Mouse (Mus musculus): Measurements from ENCODE around the gene Ap2b1. TPM values are rescaled to one million over a fixed set of nuclear protein-coding genes. Genes with fewer than 3 reads are reported as not detected.

Ap2b1 gene
- polyA plus RNA-seq, 1 experiment from 2014 or later: 59.8 TPM

- no peak overlapping the region for H3K27ac ChIP-seq (ENCODE audit: low read length)
- peak overlapping the region; percentile 76 for H3K9ac ChIP-seq (ENCODE audit: low read length)
- no peaks in the 10 kb centered on the region for H3K9me3 ChIP-seq (ENCODE audit: control insufficient read depth, low read length)
- peak overlapping the region; percentile 56 for H3K4me2 ChIP-seq (ENCODE audit: low read depth, low read length)
- H3K4me1 ChIP-seq (replicated peaks; ENCODE audit: control insufficient read depth, insufficient read depth, low read length): peaks cover 20% of the 10 kb centered on the region
- H3K36me3 ChIP-seq (ENCODE audit: control insufficient read depth, insufficient read depth, low read length): peaks cover 7% of the 10 kb centered on the region; the same call in 1 of the 2 replicates
- no peak for ATAC-seq (ENCODE audit: low read depth)
- H3K4me3 ChIP-seq (ENCODE audit: low read length): peak overlapping the region; percentile 59
- 68% methylated on average over 1 of the region's 1 CpGs for WGBS
- H3K27me3 ChIP-seq (ENCODE audit: control insufficient read depth, insufficient read depth, low read depth, low read length): no peaks in the 10 kb centered on the region
Measured at GRCm38 (mm10) chr11:83293182-83293581, 5.6 kb upstream of the Ap2b1 start.

GRCm38 (mm10) chr11:83294133-83294532 is 4.7 kb upstream of the Ap2b1 start:
- Histone ChIP-seq H3K4me3 (ENCODE audit: low read length) (no peak overlapping the region), H3K36me3 (ENCODE audit: control insufficient read depth, insufficient read depth, low read length) (peaks cover 7% of the 10 kb centered on the region; the same call in 1 of the 2 replicates), H3K4me1 (replicated peaks; ENCODE audit: control insufficient read depth, insufficient read depth, low read length) (peaks cover 21% of the 10 kb centered on the region), H3K27me3 (ENCODE audit: control insufficient read depth, insufficient read depth, low read depth, low read length) (no peaks in the 10 kb centered on the region), H3K4me2 (ENCODE audit: low read depth, low read length) (no peak overlapping the region), H3K9ac (ENCODE audit: low read length) (no peak overlapping the region), H3K27ac (ENCODE audit: low read length) (no peak overlapping the region), H3K9me3 (ENCODE audit: control insufficient read depth, low read length) (no peaks in the 10 kb centered on the region)
- 89% methylated on average over 2 of the region's 2 CpGs for WGBS
- no peak for ATAC-seq (ENCODE audit: low read depth)

GRCm38 (mm10) chr11:83297816-83298215 is 1.0 kb upstream of the Ap2b1 start:
- ATAC-seq (ENCODE audit: low read depth): no peak
- H3K27ac ChIP-seq (ENCODE audit: low read length): no peak overlapping the region
- 75% methylated on average over 6 of the region's 6 CpGs for WGBS

GRCm38 (mm10) chr11:83299724-83300123 is 900 bp downstream of the Ap2b1 start:
- Histone ChIP-seq H3K4me2 (ENCODE audit: low read depth, low read length) (no peak overlapping the region), H3K4me3 (ENCODE audit: low read length) (no peak overlapping the region), H3K36me3 (ENCODE audit: control insufficient read depth, insufficient read depth, low read length) (peaks cover 7% of the 10 kb centered on the region; the same call in 1 of the 2 replicates), H3K9ac (ENCODE audit: low read length) (no peak overlapping the region), H3K27me3 (ENCODE audit: control insufficient read depth, insufficient read depth, low read depth, low read length) (no peaks in the 10 kb centered on the region), H3K4me1 (replicated peaks; ENCODE audit: control insufficient read depth, insufficient read depth, low read length) (peaks cover 19% of the 10 kb centered on the region), H3K27ac (ENCODE audit: low read length) (no peak overlapping the region), H3K9me3 (ENCODE audit: control insufficient read depth, low read length) (no peaks in the 10 kb centered on the region)
- ATAC-seq (ENCODE audit: low read depth): no peak
- WGBS: 84% methylated on average over 9 of the region's 9 CpGs

More at GRCm38 (mm10) chr11:83297816-83298215, 1.0 kb upstream of the Ap2b1 start:
- H3K9ac ChIP-seq (ENCODE audit: low read length): peak overlapping the region; percentile 94
- H3K36me3 ChIP-seq (ENCODE audit: control insufficient read depth, insufficient read depth, low read length): peaks cover 7% of the 10 kb centered on the region; the same call in 1 of the 2 replicates
- peak overlapping the region; percentile 88 for H3K4me2 ChIP-seq (ENCODE audit: low read depth, low read length)
- no peaks in the 10 kb centered on the region for H3K27me3 ChIP-seq (ENCODE audit: control insufficient read depth, insufficient read depth, low read depth, low read length)
- H3K4me3 ChIP-seq (ENCODE audit: low read length): peak overlapping the region; percentile 90
- peaks cover 14% of the 10 kb centered on the region for H3K4me1 ChIP-seq (replicated peaks; ENCODE audit: control insufficient read depth, insufficient read depth, low read length)
- H3K9me3 ChIP-seq (ENCODE audit: control insufficient read depth, low read length): no peaks in the 10 kb centered on the region

GRCm38 (mm10) chr11:83301431-83301831 is 2.6 kb downstream of the Ap2b1 start:
- no peak overlapping the region for H3K27ac ChIP-seq (ENCODE audit: low read length)
- H3K9ac ChIP-seq (ENCODE audit: low read length): no peak overlapping the region
- 61% methylated on average over 2 of the region's 2 CpGs for WGBS
- no peaks in the 10 kb centered on the region for H3K27me3 ChIP-seq (ENCODE audit: control insufficient read depth, insufficient read depth, low read depth, low read length)
- no peak overlapping the region for H3K4me2 ChIP-seq (ENCODE audit: low read depth, low read length)
- ATAC-seq (ENCODE audit: low read depth): no peak
- H3K36me3 ChIP-seq (ENCODE audit: control insufficient read depth, insufficient read depth, low read length): 0 out of 2 replicates have a peak, but pooled peaks cover 2% of the 10 kb centered on the region
- H3K4me3 ChIP-seq (ENCODE audit: low read length): no peak overlapping the region
- no peaks in the 10 kb centered on the region for H3K9me3 ChIP-seq (ENCODE audit: control insufficient read depth, low read length)
- H3K4me1 ChIP-seq (replicated peaks; ENCODE audit: control insufficient read depth, insufficient read depth, low read length): peaks cover 20% of the 10 kb centered on the region

- peak overlapping the region; percentile 67 for H3K4me2 ChIP-seq (ENCODE audit: low read depth, low read length)
- no peaks in the 10 kb centered on the region for H3K27me3 ChIP-seq (ENCODE audit: control insufficient read depth, insufficient read depth, low read depth, low read length)
- no peaks in the 10 kb centered on the region for H3K9me3 ChIP-seq (ENCODE audit: control insufficient read depth, low read length)
- H3K9ac ChIP-seq (ENCODE audit: low read length): peak overlapping the region; percentile 84
- peak overlapping the region; percentile 67 for H3K4me3 ChIP-seq (ENCODE audit: low read length)
- H3K36me3 ChIP-seq (ENCODE audit: control insufficient read depth, insufficient read depth, low read length): no peaks in the 10 kb centered on the region
- WGBS: 8% methylated on average over 10 of the region's 10 CpGs
- ATAC-seq (ENCODE audit: low read depth): no peak
- H3K4me1 ChIP-seq (replicated peaks; ENCODE audit: control insufficient read depth, insufficient read depth, low read length): peaks cover 20% of the 10 kb centered on the region
- peak overlapping the region; percentile 88 for H3K27ac ChIP-seq (ENCODE audit: low read length)
Measured at GRCm38 (mm10) chr11:83302124-83302523, 3.3 kb downstream of the Ap2b1 start.

GRCm38 (mm10) chr11:83302526-83303251 is 3.9 kb downstream of the Ap2b1 start, which contains the start of gene Pex12:
Gene Pex12, minus strand, starts transcription at chr11:83302586.
- Histone ChIP-seq H3K27me3 (ENCODE audit: control insufficient read depth, insufficient read depth, low read depth, low read length) (no peaks in the 10 kb centered on the region), H3K4me3 (ENCODE audit: low read length) (peak within 1 kb of the TSS; percentile 67), H3K4me2 (ENCODE audit: low read depth, low read length) (peak within 1 kb of the TSS; percentile 79), H3K27ac (ENCODE audit: low read length) (peak within 1 kb of the TSS; percentile 88), H3K9me3 (ENCODE audit: control insufficient read depth, low read length) (no peaks in the 10 kb centered on the region), H3K9ac (ENCODE audit: low read length) (peak within 1 kb of the TSS; percentile 84), H3K36me3 (ENCODE audit: control insufficient read depth, insufficient read depth, low read length) (no peaks in the 10 kb centered on the region), H3K4me1 (replicated peaks; ENCODE audit: control insufficient read depth, insufficient read depth, low read length) (peaks cover 17% of the 10 kb centered on the region)
- WGBS: under 1% methylated on average over 51 of the region's 51 CpGs
- ATAC-seq (ENCODE audit: low read depth): peak; percentile 77

- peak overlapping the region; percentile 24 for H3K4me3 ChIP-seq (ENCODE audit: low read length)
- WGBS: 36% methylated on average over 5 of the region's 5 CpGs
- no peaks in the 10 kb centered on the region for H3K36me3 ChIP-seq (ENCODE audit: control insufficient read depth, insufficient read depth, low read length)
- H3K9ac ChIP-seq (ENCODE audit: low read length): peak overlapping the region; percentile 58
- H3K4me1 ChIP-seq (replicated peaks; ENCODE audit: control insufficient read depth, insufficient read depth, low read length): peaks cover 12% of the 10 kb centered on the region
- no peak overlapping the region; the same call in 1 of the 2 replicates for H3K27ac ChIP-seq (ENCODE audit: low read length)
- H3K4me2 ChIP-seq (ENCODE audit: low read depth, low read length): peak overlapping the region; percentile 79
- H3K27me3 ChIP-seq (ENCODE audit: control insufficient read depth, insufficient read depth, low read depth, low read length): no peaks in the 10 kb centered on the region
- no peak; the same call in 1 of the 2 replicates for ATAC-seq (ENCODE audit: low read depth)
- H3K9me3 ChIP-seq (ENCODE audit: control insufficient read depth, low read length): no peaks in the 10 kb centered on the region
Measured at GRCm38 (mm10) chr11:83303751-83304150, 4.9 kb downstream of the Ap2b1 start.

- H3K9me3 ChIP-seq (ENCODE audit: control insufficient read depth, low read length): no peaks in the 10 kb centered on the region
- 79% methylated on average over 2 of the region's 2 CpGs for WGBS
- peaks cover 12% of the 10 kb centered on the region for H3K4me1 ChIP-seq (replicated peaks; ENCODE audit: control insufficient read depth, insufficient read depth, low read length)
- H3K27ac ChIP-seq (ENCODE audit: low read length): no peak overlapping the region
- H3K27me3 ChIP-seq (ENCODE audit: control insufficient read depth, insufficient read depth, low read depth, low read length): no peaks in the 10 kb centered on the region
- no peaks in the 10 kb centered on the region for H3K36me3 ChIP-seq (ENCODE audit: control insufficient read depth, insufficient read depth, low read length)
- H3K4me2 ChIP-seq (ENCODE audit: low read depth, low read length): peak overlapping the region; percentile 17; the same call in 1 of the 2 replicates
- no peak overlapping the region for H3K9ac ChIP-seq (ENCODE audit: low read length)
- no peak overlapping the region for H3K4me3 ChIP-seq (ENCODE audit: low read length)
- ATAC-seq (ENCODE audit: low read depth): no peak
Measured at GRCm38 (mm10) chr11:83304485-83304884, 5.7 kb downstream of the Ap2b1 start.

Measured in lung, embryonic 16.5 days (tissue).